ENCODE assay signal across 8 mouse cellular contexts in the genomic region with DNA sequence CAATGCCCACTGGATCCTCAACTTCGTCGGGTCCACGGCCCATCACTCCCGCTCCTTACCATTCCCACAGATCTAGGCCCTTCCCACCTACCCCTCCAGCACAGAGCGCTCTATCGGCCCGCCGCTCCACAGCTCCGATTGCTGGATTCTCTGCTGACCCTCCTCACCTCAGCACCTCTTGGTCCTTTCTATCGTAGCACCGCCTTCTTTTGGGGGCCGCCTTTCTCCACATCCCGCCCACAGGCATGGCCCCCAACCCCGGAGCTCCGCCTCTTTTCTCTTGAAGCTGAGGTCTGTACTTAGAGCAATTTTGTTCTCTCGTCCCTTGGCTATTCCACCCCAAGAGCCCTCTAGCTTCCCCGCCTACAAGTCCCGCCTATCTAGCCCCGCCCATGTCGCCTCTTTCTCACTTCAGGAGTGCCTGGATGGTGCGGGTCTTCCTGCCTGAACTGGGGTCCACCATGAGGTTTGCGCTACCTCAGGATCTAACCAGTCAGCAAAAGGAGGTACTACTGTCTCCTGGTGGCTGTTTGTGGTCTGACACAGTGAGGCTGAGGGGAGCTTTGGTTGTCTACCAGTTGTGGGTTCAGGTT. TPM values are rescaled to one million over a fixed set of nuclear protein-coding genes. Genes with fewer than 3 reads are reported as not detected.
DNase-seq lines count a peak whose midpoint lies in the region; ATAC-seq lines count a peak whose summit lies in the region.

Gene Garnl3 (minus strand): TSS at position 155 of the 593 bp plus-strand sequence.

- peak within 1 kb of the TSS; percentile 72 for H3K9ac ChIP-seq in forebrain, embryonic 15.5 days (replicated peaks)
- peak within 1 kb of the TSS; percentile 52 for H3K9ac ChIP-seq in lung, embryonic 16.5 days (ENCODE audit: low read length)

- no peaks in the 10 kb centered on the region for H3K9me3 ChIP-seq in forebrain, embryonic 15.5 days
- H3K9me3 ChIP-seq in hindbrain, embryonic 10.5 days = no peaks in the 10 kb centered on the region
- no peaks in the 10 kb centered on the region for H3K9me3 ChIP-seq in lung, embryonic 16.5 days (ENCODE audit: control insufficient read depth, low read length)

- H3K4me3 ChIP-seq in brown adipose tissue, adult 24 weeks (ENCODE audit: insufficient read depth, low read depth, low read length) = peak within 1 kb of the TSS; percentile 62
- H3K4me3 ChIP-seq in forebrain, embryonic 15.5 days = peak within 1 kb of the TSS; percentile 67
- H3K4me3 ChIP-seq in hindbrain, embryonic 10.5 days = peak within 1 kb of the TSS; percentile 87
- H3K4me3 ChIP-seq in lung, embryonic 16.5 days (ENCODE audit: low read length) = peak within 1 kb of the TSS; percentile 78

- peak; percentile 30 for ATAC-seq in forebrain, embryonic 15.5 days (replicated peaks)
- peak; percentile 0 for ATAC-seq in lung, embryonic 16.5 days (ENCODE audit: low read depth)

- H3K27me3 ChIP-seq in forebrain, embryonic 15.5 days = 0 out of 2 replicates have a peak, but pooled peaks cover 4% of the 10 kb centered on the region
- peaks cover 47% of the 10 kb centered on the region for H3K27me3 ChIP-seq in hindbrain, embryonic 10.5 days (ENCODE audit: insufficient read depth, poor library complexity, severe bottlenecking)
- peaks cover 5% of the 10 kb centered on the region; the same call in 1 of the 2 replicates for H3K27me3 ChIP-seq in lung, embryonic 16.5 days (ENCODE audit: control insufficient read depth, insufficient read depth, low read depth, low read length)

- WGBS in forebrain, embryonic 15.5 days = under 1% methylated on average over 22 of the region's 22 CpGs
- WGBS in hindbrain, embryonic 10.5 days = under 1% methylated on average over 22 of the region's 22 CpGs
- under 1% methylated on average over 22 of the region's 22 CpGs for WGBS in lung, embryonic 16.5 days

- H3K36me3 ChIP-seq in forebrain, embryonic 15.5 days = peaks cover 7% of the 10 kb centered on the region; the same call in 1 of the 2 replicates
- no peaks in the 10 kb centered on the region for H3K36me3 ChIP-seq in hindbrain, embryonic 10.5 days
- H3K36me3 ChIP-seq in lung, embryonic 16.5 days (ENCODE audit: control insufficient read depth, insufficient read depth, low read length) = no peaks in the 10 kb centered on the region

- H3K27ac ChIP-seq in brown adipose tissue, adult 24 weeks (replicated peaks; ENCODE audit: low read depth, low read length) = no peak within 1 kb of the TSS
- H3K27ac ChIP-seq in forebrain, embryonic 15.5 days (replicated peaks) = no peak within 1 kb of the TSS
- H3K27ac ChIP-seq in hindbrain, embryonic 10.5 days = peak within 1 kb of the TSS; percentile 87
- H3K27ac ChIP-seq in lung, embryonic 16.5 days (ENCODE audit: low read length) = peak within 1 kb of the TSS; percentile 73

- 0 out of 2 replicates have a peak, but pooled peaks cover 3% of the 10 kb centered on the region for H3K4me1 ChIP-seq in brown adipose tissue, adult 24 weeks (ENCODE audit: control insufficient read depth, insufficient read depth, insufficient read length, low read length)
- peaks cover 23% of the 10 kb centered on the region for H3K4me1 ChIP-seq in forebrain, embryonic 15.5 days
- peaks cover 34% of the 10 kb centered on the region for H3K4me1 ChIP-seq in hindbrain, embryonic 10.5 days (replicated peaks)
- peaks cover 5% of the 10 kb centered on the region for H3K4me1 ChIP-seq in lung, embryonic 16.5 days (replicated peaks; ENCODE audit: control insufficient read depth, insufficient read depth, low read length)

- peak within 1 kb of the TSS; percentile 98 for H3K4me2 ChIP-seq in forebrain, embryonic 15.5 days (replicated peaks)
- H3K4me2 ChIP-seq in lung, embryonic 16.5 days (ENCODE audit: low read depth, low read length) = peak within 1 kb of the TSS; percentile 99

- peak; percentile 53 for DNase-seq in MEL-GATA-1-ER (ENCODE audit: extremely low read depth, low read depth)
- no peak for DNase-seq in hindbrain, embryonic 10.5 days (ENCODE audit: low spot score)
- peak; percentile 72 to 74 for DNase-seq in layer of hippocampus, postnatal 10 days (ENCODE audit: low spot score in 2 of 2)
- peak; percentile 70 for DNase-seq in retina, embryonic 14.5 days (ENCODE audit: low spot score)
- peak; percentile 36 to 51 for DNase-seq in urinary bladder, postnatal 36 days (ENCODE audit: low spot score in 2 of 2)

RNA-seq across cellular contexts. Expression of gene Garnl3, which starts in this region (rescaled TPM):
- 3.6 and 17.9 TPM in 2 replicates for polyA plus RNA-seq in brown adipose tissue, adult 24 weeks (2012; ENCODE audit: insufficient read depth, insufficient read length, missing spikeins)
- 21.6 and 28.1 TPM in 2 replicates for polyA plus RNA-seq in forebrain, embryonic 15.5 days (2015; fragmentation: Nextera tagmentation; extraction: Ambion mirVana)
- polyA plus RNA-seq in hindbrain, embryonic 10.5 days (2016; fragmentation: Nextera tagmentation; extraction: Ambion mirVana) = 9.6 and 14.5 TPM in 2 replicates
- total RNA-seq in layer of hippocampus, postnatal 10 days (2021) = 10 to 100 TPM; 75.2 to 91.7 TPM
- polyA plus RNA-seq in lung, embryonic 16.5 days (2015; fragmentation: Nextera tagmentation; extraction: Ambion mirVana) = 9.3 and 11.0 TPM in 2 replicates

Comparison
In these comparisons a context has a peak if more than half of its experiments do, and no peak if none do; other contexts are left out.
1. H3K27ac ChIP-seq: peak in hindbrain, embryonic 10.5 days (single experiment) and lung, embryonic 16.5 days (single experiment); none in brown adipose tissue, adult 24 weeks (single experiment) and forebrain, embryonic 15.5 days (single experiment).
2. Peak in every context shown above with its lines, with median percentiles within 50 percentile points of each other: H3K4me3 ChIP-seq.